Mouse (Mus musculus): Measurements from ENCODE around the gene Mybpc1.
"Not testable (repeated sequence)": the region's sequence is repeated elsewhere in the genome, so short reads cannot be mapped to it uniquely, and the experiment has no call there.

The Mybpc1 gene

DNA sequence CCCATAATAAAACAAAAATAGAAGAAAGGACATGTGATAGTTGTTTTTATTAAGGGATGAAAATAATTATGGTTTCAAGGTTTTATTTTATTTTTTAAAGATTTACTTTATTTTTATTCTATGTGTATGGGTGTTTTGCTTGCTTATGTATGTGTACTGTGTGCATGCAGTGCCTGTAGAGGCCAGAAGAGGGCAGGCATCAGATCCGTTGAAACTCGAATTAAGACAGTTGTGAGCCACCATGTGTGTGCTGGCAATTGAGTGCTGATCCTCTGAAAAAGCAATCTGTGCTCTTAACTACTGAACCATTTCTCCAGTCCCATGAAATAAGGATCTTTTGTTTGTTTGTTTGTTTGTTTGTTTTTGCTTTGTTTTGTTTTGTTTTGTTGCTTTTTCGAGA is 54.7 kb downstream of the Mybpc1 start:
- no peak for DNase-seq (ENCODE audit: low spot score in 2 of 2)

DNA sequence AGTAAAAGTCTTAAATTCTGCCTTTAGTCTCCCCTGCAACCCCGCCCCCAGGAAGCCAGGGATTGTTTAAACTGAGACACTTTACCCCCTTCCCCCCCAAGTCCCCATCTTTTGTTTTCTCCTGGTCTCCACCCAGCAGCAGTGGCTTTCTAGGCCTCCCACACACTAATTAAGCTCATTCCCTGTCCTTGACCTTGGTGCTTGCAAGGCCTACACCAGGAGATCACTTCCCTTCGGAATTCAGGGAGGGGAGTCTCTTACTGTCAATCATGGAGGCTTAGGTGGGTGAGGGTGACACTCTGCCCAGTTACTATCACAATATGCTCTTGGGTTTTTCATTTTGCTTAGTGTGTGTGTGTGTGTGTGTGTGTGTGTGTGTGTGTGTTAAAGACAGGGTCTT is 57.3 kb downstream of the Mybpc1 start:
- DNase-seq (ENCODE audit: low spot score in 2 of 2) = no peak

DNA sequence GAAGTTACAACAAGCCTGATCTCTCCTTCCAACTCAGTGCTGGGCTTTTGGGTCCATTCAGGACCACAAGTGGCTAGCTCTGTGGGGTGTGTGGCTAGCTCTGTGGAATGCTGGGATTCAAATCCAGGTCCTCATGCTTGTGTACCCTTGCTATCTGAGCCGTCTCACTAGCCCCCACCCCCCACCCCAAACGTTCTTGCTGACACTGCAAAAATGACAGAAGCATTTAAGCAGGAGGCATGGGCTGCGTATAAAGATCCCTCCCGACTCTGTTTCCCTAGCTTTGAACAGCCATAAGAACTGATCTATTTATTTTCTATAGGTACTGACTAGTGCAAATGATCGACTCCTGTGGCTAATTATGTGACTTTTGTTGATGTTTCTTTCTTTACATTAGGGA is 74.3 kb downstream of the Mybpc1 start:
- no peak for DNase-seq (ENCODE audit: low spot score in 2 of 2)

- peak in 1 of 2 experiments; percentile 39 for DNase-seq (ENCODE audit: low spot score in 2 of 2)
Measured at GRCm38 (mm10) chr10:88524016-88524415, 80.9 kb downstream of the Mybpc1 start.

GRCm38 (mm10) chr10:88523212-88523611 is 81.7 kb downstream of the Mybpc1 start:
- DNase-seq (ENCODE audit: low spot score in 2 of 2) = no peak

GRCm38 (mm10) chr10:88522795-88523194 is 82.2 kb downstream of the Mybpc1 start:
- DNase-seq (ENCODE audit: low spot score in 2 of 2) = no peak

DNA sequence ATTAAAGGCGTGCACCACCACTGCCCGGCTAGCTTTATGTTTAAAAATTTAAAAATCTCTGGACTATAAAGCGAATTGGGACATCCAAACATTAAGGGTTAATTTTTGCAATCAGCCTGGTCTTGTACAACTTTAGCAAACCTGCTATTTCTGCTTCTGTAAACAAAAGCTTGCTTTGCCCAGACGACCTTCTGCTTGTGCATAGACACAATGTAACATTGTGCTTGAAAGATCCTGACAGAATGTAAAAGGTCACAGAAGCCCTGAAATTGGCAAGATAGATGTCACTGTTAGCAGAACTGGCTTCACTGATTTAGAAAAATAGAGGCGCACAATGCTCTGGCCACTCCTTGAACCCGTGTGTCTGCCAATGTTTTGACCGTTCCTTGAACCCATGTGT is 89.9 kb downstream of the Mybpc1 start:
- not testable (repeated sequence) for DNase-seq (ENCODE audit: low spot score in 2 of 2)

GRCm38 (mm10) chr10:88514495-88514894 is 90.5 kb downstream of the Mybpc1 start:
- DNase-seq (ENCODE audit: low spot score in 2 of 2) = peak in 1 of 2 experiments; percentile 52

DNA sequence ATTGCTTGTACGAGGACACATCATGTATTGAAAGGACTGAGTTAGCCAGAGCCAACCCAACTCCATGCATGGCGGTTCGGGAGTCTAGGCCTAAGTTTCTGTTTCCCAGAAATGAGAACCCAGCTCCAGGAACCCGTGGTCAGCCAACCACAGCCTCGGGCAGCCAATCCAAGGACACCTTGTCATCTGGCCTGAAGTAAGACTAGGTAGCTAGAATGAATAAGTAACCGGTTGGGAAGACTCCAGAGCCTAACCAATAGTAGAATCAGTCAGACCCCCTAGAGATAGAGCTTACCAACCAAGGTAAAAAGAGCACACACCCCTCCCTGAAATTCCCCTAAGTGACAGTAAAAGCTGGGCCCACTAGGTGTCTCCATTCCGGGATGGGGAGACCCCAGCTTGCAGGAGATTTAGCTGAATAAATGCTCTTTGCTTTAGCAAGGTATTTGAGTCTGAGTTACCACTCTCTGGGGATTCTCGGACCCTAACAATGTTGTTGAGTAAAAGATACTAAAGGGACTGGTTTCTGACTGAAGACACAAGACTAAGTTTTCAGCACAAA is 91.3 kb downstream of the Mybpc1 start:
- no peak for DNase-seq (ENCODE audit: low spot score in 2 of 2)

GRCm38 (mm10) chr10:88511355-88511754 is 93.6 kb downstream of the Mybpc1 start:
- no peak for DNase-seq (ENCODE audit: low spot score in 2 of 2)

- DNase-seq (ENCODE audit: low spot score in 2 of 2) = no peak
Measured at GRCm38 (mm10) chr10:88510503-88511271, 94.3 kb downstream of the Mybpc1 start.

DNA sequence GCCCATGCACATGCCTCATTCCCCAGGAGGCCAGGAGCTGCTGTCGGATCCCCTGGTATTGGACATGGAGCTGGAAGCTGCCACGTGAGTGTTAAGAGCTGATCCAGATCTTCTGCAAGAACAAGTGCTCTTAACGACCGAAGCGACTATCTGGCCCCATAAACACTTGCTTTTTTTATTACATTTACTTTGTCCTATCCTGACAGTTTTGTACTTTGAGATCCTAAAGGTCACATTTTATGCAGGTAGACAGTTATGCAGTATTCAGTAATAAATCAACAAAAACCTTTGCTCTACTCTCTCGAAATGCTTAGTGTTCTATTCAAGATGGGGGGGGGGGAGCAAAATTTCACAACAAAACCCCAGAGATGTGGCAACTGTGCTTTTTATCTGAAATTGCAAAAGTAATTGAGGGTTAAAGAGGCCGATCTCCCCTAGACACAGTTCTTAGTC is 97.2 kb downstream of the Mybpc1 start:
- DNase-seq (ENCODE audit: low spot score in 2 of 2) = no peak

- DNase-seq (ENCODE audit: low spot score in 2 of 2) = no peak
Measured at GRCm38 (mm10) chr10:88505256-88505655, 99.7 kb downstream of the Mybpc1 start.

DNA sequence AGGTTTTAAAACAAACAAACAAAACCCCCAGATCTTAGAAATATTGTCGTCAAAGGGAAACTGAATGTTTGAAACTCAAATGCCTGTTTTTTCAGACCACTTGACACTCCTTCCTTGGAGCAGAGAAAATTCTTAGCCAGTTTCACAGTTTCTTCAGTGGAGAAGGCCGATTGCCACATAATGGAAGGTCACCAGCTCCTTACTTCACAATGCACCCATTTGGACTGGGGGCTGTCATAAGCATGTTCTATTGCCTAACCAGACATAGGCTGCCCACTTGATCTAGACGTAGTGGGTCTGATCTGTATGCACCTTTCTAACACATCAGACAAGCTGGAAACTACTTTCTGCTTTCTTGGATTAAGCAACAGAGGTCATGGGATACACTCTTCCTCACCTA is 100.5 kb downstream of the Mybpc1 start:
- DNase-seq (ENCODE audit: low spot score in 2 of 2) = no peak

- peak; percentile 31 to 63 for DNase-seq (ENCODE audit: low spot score in 2 of 2)
Measured at GRCm38 (mm10) chr10:88503421-88504314, 101.3 kb downstream of the Mybpc1 start, which contains the start of gene Chpt1. TSS of gene Chpt1 (minus strand) at chr10:88504073.

- DNase-seq (ENCODE audit: low spot score in 2 of 2) = no peak
Measured at GRCm38 (mm10) chr10:88502919-88503318, 102.0 kb downstream of the Mybpc1 start.

DNA sequence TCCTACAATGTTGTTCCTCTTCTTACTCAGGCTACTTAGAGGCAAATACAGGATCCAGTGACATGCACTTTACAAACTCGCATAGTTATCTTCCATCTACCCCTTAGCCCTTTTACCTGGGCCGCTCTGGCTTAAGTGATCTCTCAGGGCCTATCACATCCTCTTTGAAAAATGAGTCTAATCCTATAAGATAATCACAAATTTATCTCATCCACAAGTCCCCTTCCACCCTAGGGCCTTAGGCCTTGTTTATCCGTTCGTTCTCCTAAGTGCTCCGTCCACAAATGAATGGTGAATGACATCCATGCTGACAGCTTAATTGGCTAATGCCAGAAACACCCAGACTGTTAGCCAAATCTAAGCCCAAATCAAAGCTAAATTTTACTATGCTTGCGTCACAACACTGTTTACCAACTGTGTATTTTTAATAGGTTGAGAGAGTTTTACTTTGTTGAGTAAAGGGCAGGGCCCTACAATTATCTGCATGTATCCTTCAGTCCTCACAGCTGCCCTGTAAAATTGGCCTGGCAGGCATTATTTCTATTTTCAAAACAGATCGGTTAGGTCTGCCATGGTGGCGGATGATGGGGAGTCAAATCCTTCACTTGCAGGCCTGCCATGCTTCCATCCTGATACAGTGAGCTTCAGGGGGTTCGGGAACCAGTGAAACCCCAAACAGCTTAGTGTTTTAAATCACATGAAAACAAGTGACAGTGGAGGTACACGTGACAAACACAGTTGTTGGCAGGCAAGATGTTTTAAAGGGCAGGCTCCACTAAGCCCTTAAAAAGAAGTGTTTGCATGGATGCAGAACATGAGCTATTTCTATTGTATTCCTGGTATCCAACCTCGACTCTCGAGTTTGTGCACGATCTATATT is 102.8 kb downstream of the Mybpc1 start:
- DNase-seq (ENCODE audit: low spot score in 2 of 2) = no peak

DNA sequence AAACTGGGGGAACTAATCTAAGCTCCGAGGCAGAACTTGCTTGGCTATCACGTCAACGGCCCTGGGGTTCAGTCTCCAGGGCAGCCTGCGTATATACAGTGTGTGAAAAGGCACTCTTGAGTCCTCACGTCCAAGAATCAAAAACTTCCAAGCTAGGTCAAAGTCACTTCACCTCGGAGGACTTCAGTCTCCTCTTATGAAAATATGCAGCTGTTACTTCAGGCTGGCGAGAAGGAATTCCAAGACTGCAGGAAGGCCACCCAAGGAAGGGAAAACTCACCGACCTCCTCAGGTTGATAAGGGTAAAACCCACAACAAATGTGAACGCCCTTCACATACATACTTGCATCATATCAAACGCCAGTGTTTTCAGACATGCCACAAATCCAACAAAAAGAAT is 103.6 kb downstream of the Mybpc1 start:
- no peak for DNase-seq (ENCODE audit: low spot score in 2 of 2)

DNA sequence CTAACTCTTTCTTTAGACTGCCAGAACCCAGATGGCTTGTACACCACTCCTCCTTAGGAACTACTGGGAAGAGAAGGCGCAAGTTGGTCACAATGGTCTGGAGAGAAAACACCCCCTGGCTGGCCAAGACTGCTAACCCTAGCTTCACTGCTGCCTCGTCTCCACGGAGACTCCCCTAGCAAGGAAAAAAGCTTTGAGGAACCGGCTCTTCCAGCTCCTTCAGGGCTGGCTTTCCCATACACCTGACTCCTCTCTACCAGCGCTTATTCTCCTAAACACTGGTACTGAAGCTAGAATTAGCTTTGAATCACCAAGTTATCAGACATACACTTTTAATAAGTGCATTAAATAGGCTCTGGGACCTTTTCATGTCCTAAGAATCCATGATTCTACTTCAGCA is 105.0 kb downstream of the Mybpc1 start:
- no peak for DNase-seq (ENCODE audit: low spot score in 2 of 2)

DNA sequence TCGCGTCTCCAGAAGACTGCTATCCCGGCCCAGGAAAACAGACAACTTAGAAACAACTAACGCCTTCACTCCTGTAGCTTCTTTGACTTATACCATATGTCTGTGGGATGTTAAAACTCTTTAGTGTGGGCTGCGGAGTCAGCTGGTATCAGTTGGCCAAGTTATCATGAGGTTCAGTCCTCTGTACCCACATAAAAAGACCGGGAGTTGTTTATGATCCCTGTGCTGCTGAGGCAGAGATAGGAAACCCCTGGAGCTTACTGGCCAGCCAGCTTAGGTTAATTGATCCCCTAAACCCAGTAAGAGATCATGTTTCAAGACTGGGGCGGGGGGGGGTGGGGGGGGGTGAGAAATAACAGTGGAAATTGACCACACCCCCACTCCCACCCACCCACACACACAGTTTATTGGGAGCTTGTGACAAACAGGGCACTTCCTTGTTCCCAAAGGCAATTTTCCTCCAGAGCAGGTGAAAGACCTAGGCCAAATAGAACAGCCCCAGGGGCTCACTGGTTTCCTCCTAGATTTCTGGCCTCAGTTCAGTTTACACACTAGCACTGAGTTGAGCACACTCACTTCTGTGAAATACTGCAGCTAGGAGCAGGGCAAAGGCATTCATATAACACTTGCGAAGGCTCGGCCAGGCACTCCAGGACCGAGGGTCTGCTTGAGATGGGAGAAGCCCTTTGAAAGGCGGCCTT is 107.9 kb downstream of the Mybpc1 start:
- DNase-seq (ENCODE audit: low spot score in 2 of 2) = peak in 1 of 2 experiments; percentile 12
